Mouse (Mus musculus) neutrophil, adult 83 days (primary cell): ENCODE results near the gene Lpcat3. TPM values are rescaled to one million over a fixed set of nuclear protein-coding genes. Genes with fewer than 3 reads are reported as not detected.

Experiments
- total RNA-seq, 2 experiments: library from RNA; stranded (reverse); gene quantifications; one replicate each; pipeline ENCODE4 v1.2.4; 2023

Gene Lpcat3
- 10 to 100 TPM; 55.6 to 64.5 TPM for total RNA-seq

DNA sequence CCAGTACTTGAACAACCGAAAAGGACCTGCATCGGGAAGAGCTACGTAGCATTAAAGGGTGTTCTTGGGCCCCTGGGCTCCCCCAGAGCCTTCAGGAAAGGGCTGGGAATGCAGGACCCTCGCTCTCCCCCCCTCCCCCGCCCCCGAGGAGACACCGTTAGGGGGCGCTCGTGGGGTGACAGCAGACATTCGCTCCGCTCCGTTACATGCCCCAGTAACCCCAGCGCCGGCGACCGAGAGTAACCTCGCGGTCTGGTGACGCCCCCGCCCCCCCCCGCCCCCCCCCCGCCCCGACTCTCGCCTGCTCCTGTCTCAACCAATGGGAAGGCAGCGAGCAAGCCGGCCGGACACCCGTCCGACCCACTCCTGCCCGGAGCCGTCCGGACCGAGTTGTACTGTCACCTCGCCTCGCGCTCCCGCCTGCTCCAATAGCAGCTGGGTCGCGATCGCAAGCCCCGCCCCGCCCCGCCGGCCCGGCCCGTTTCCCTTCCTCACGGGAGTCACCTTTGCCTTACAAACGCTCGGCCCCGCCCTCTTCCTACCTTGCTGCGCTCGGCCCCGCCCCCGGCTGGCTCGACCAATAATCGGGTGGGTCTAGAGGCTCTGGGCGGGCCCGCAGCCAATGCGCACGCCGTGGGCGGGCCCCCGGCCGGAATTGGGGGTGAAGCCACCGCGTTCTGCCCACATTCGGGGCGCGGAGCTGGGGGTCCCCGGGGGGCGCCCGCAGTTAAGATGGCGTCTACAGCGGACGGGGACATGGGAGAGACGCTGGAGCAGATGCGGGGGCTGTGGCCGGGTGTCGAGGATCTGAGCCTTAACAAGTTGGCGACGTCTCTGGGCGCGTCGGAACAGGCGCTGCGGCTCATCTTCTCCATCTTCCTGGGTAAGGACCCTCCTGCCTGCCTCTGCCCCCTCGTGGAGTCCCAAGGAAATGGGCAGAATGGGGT lies at the start of gene Lpcat3:
Gene Lpcat3, plus strand, starts transcription at position 551 of the 947 bp plus-strand sequence.

DNA sequence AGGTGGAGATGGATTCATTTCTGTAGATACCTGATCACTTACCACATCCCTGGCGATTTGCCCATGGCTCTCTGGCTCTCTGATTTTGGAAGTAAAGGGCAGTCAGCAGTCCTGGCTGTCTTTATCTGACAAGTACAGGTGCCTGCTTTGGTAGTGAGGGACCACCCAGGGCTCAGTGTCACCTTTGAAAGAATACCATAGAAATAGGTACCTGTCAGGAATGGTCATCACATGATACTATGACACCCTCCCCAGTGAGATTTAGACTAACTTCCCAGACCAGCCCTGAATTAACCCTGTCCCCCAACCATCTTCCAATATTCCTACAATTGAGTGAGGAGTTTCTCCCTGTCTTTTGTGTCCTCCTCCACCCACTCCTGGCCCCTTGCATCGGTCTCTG lies 26.8 kb upstream of the Lpcat3 start, which contains the start of gene C1s2:
Gene C1s2, minus strand, starts transcription at position 101 of the 400 bp plus-strand sequence.

DNA sequence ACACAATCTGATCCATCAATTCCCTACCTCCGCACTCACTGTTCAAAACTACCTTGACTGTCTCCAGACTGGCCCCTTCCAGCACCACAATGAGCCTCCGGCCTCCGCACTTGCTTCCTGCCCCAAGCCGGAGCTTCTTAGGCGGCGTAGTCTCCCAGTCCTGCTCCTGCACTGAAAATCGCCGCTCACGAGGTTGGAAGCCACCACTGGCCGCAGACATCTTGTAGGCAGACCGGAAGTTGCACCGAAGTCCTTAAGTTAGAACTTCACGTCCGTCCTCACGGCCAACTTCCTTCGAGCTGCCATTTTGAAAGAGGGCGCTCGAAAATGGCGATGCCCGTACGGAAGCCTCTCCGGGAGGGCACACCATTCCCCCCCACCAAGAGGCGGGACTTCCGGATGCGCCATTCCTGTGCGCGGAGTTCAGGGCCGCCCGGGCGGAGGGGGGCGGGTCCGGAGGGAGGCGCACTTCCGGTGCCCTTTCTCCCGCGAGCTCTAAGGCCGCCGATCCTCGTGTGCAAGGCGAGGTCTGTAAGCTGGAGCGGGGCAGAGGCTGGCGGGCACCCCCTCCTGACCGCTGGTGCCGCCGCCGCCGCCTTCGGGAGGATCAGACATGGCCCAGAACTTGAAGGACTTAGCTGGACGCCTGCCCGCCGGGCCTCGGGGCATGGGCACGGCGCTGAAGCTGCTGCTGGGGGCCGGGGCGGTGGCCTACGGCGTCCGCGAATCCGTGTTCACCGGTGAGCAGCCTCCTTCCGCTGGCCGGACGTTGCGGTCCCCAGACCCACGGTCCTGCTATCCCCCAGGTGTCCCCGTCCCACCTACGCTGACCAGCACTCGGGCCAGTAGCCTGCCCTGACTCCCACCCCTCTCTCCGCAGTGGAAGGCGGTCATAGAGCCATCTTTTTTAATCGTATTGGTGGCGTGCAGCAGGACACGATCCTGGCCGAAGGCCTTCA lies 49.3 kb downstream of the Lpcat3 start, which contains the start of the genes Emg1 and Phb2:
Gene Emg1, minus strand, starts transcription at position 355 of the 959 bp plus-strand sequence.
Gene Phb2, plus strand, starts transcription at position 513 of the 959 bp plus-strand sequence.

DNA sequence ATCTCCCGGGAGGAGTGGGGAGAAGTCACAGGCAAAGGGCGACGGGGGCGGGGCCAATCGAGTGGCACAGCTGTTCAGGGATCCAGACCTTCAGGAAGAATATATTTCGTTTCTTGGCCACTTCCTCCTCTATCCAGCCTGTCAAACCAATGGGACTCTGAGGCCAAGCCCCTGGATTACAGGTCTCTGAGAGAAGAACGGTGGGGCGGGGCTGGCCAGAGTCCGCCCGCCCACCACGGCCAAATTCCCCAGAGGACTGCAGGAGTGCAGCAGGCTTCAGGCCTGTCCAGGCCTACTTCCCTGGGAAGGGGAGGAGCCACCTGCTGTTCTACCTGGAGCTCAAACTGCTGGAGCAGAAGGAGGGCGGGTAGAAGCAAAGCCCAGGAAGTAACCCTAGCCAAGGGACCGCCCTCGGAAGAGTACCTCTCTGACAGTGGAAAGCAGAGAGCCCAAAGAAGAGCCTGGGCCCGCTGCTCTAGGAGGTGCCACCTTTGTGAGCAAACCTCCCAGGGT lies 75.7 kb downstream of the Lpcat3 start, which contains the start of gene Ptpn6:
Gene Ptpn6, minus strand, starts transcription at position 204 of the 513 bp plus-strand sequence.

DNA sequence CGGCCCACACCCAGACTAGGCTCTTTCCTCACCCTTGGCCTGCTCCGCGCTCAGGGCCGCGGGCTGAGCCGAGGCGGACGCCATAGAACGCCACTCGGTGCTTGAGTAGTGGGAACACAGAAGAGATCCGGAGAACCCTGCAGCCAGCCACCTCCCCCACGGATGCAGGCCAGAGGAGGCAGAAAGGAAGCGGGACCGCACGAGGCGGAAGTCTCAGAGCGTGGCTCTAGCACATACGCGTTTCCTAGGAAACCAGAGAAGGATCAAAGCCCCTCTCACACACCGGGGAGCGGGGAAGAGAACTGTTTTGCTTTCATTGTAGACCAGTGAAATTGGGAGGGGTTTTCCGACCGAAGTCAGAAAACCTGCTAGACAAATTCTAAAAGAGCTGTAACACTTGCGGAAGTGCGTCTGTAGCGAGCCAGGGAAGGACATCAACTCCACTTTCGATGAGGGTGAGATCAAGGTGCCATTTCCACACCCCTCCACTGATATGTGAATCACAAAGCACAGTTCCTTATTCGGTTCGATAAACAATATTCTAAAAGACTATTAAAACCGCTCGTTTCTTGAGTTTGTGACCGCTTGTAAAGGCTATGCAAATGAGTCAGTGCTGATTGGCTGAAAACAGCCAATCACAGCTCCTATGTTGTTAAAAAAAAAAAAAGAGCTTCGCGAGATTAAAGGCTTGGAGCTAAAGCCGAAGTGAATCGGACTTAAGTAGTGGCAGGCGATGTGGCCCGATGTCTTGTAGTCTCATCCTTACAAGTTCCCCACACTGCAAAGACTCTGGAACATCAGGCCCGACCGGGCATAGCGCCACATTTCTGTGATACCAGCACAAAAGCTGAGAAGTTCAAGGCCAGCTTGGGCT lies 78.3 kb downstream of the Lpcat3 start, which contains the start of gene Grcc10:
Gene Grcc10, minus strand, starts transcription at position 487 of the 874 bp plus-strand sequence.

Other genes with a start within 250 kb of the Lpcat3 start
- 10 to 100 TPM; 41.4 to 43.1 TPM for gene Pex5, start 248.0 kb upstream of the Lpcat3 start, total RNA-seq
- gene Clstn3, start 198.2 kb upstream of the Lpcat3 start, total RNA-seq: 1 to 10 TPM; 3.1 to 4.5 TPM
- 10 to 100 TPM; 44.5 to 46.7 TPM for gene C1rl, start 169.9 kb upstream of the Lpcat3 start, total RNA-seq
- gene C1ra, start 150.6 kb upstream of the Lpcat3 start, total RNA-seq: 1 to 10 TPM; 3.5 to 5.7 TPM
- gene C1s1, start 120.7 kb upstream of the Lpcat3 start, total RNA-seq: not detected
- under 1 TPM; 0.22 to 0.62 TPM for gene C1rb, start 92.7 kb upstream of the Lpcat3 start, total RNA-seq
- gene C1s2, start 26.9 kb upstream of the Lpcat3 start, total RNA-seq: under 1 TPM in 1 of 2 experiments, not detected in 1; 0.13 TPM
- 10 to 100 TPM; 53.2 to 62.5 TPM for gene Emg1, start 49.2 kb downstream of the Lpcat3 start, total RNA-seq
- 100 to 1,000 TPM; 119 to 130 TPM for gene Phb2, start 49.3 kb downstream of the Lpcat3 start, total RNA-seq
- gene Ptpn6, start 75.7 kb downstream of the Lpcat3 start, total RNA-seq: 100 to 1,000 TPM; 378 to 393 TPM
- 100 to 1,000 TPM; 116 to 117 TPM for gene Grcc10, start 78.3 kb downstream of the Lpcat3 start, total RNA-seq
- 1 to 10 TPM in 1 of 2 experiments, not detected in 1; 1.1 TPM for gene Gm45234, start 93.0 kb downstream of the Lpcat3 start, total RNA-seq
- gene Atn1, start 93.5 kb downstream of the Lpcat3 start, total RNA-seq: 10 to 100 TPM; 32.0 to 35.9 TPM
- gene Eno2, start 106.6 kb downstream of the Lpcat3 start, total RNA-seq: not detected
- gene Lrrc23, start 116.7 kb downstream of the Lpcat3 start, total RNA-seq: not detected
- gene Spsb2, start 145.6 kb downstream of the Lpcat3 start, total RNA-seq: 10 to 100 TPM; 21.0 to 23.8 TPM
- gene Tpi1, start 151.3 kb downstream of the Lpcat3 start, total RNA-seq: 100 to 1,000 TPM; 131 to 139 TPM
- 10 to 100 TPM; 58.2 to 61.3 TPM for gene Usp5, start 166.5 kb downstream of the Lpcat3 start, total RNA-seq
- 10 to 100 TPM; 77.1 to 93.0 TPM for gene Cdca3, start 166.5 kb downstream of the Lpcat3 start, total RNA-seq
- not detected for gene Gnb3, start 177.2 kb downstream of the Lpcat3 start, total RNA-seq
- under 1 TPM; 0.55 to 0.61 TPM for gene P3h3, start 194.7 kb downstream of the Lpcat3 start, total RNA-seq
- under 1 TPM in 1 of 2 experiments, not detected in 1; 0.15 TPM for gene Gpr162, start 201.0 kb downstream of the Lpcat3 start, total RNA-seq
- under 1 TPM in 1 of 2 experiments, not detected in 1; 0.24 TPM for gene Cd4, start 225.2 kb downstream of the Lpcat3 start, total RNA-seq
- gene Lag3, start 248.7 kb downstream of the Lpcat3 start, total RNA-seq: 1 to 10 TPM in 1 of 2 experiments, under 1 TPM in 1; 0.44 to 1.2 TPM